Mouse (Mus musculus) bone marrow macrophage, adult 2 months (primary cell): ENCODE results near the gene Smpd4.

ENCODE experiments used
- CTCF ChIP-seq: IDR thresholded peaks from 2 replicates; pipeline ENCODE4 v1.5.1; 2012; ENCODE audit warnings: low read depth, mild to moderate bottlenecking, low read length, moderate library complexity
- POLR2A ChIP-seq: IDR thresholded peaks from 2 replicates; pipeline ENCODE4 v1.6.1; 2012; ENCODE audit warnings: mild to moderate bottlenecking, low read depth, low read length, borderline replicate concordance

DNA sequence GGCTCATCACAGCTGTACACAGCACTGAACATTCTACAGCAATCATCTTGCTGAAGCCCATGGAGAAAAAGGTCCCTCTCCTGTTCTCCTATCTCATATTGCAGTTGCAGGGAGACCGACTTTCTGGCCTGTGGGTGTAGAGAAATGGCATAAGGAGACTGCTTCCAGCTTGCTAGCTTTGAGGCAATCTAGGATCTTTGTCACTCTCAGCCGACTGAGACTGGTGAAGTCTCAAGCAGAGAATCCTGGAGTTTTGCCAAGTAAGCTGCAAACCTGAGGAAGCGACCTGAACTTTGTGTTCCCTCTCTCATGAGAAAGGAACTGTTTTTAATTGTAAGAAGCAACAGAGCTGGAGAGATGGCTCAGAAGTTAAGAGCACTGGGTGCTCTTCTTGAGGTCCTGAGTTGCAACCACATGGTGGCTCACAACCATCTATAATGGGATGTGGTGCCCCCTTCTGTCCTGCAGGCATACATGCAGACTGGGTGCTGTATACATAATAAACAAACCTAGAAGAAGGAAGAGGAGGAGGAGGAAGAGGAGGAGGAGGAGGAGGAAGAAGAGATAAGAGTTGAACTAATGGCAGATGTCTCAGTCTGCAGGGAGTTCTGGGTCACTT is 18.1 kb upstream of the Smpd4 start:
- no peak for TF ChIP-seq POLR2A
- no peak for TF ChIP-seq CTCF
